Mouse (Mus musculus): Measurements from ENCODE around the gene Eif2b4.

GRCm38 (mm10) chr5:31201742-31202590 is 8.7 kb upstream of the Eif2b4 start, which contains the start of gene Zfp513:
- TF ChIP-seq CTCF (IDR thresholded peaks at IDR 0.05; ENCODE audit: borderline replicate concordance, control insufficient read depth, extremely low read depth, insufficient read depth, low read length, poor library complexity) (peak; percentile 55; the same call in 1 of the 2 replicates), POLR2A (IDR thresholded peaks at IDR 0.05; ENCODE audit: control insufficient read depth, extremely low read depth, insufficient read depth, low read length, poor library complexity) (peak; percentile 88)

All from thymus, adult 2 months (tissue).